Mouse (Mus musculus): ENCODE measurements around the gene Dynlrb2. TPM values are rescaled to one million over a fixed set of nuclear protein-coding genes. Genes with fewer than 3 reads are reported as not detected.

Gene Dynlrb2
- polyA plus RNA-seq, 1 experiment from 2014 or later, result 9.1 TPM

DNA sequence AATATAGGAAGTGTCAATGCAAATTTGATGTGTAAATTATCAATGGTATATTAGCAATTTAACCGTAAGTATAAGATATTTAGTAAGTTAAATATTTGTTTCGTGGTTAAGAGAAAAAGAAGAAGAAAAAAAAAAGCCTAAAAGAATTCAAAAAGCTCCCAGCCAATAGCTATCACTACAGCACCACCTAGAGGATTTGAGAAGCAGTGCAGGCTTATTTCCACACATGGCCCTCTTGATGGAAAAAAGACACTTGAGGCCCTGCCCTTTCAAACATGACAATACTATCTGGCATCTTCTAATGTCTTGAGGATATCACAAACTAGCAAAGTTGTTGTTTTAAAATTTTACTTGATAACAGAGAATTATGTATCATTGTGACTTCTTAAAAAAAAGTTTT lies 20.7 kb upstream of the Dynlrb2 start:
- 33% methylated on average over 2 of the region's 2 CpGs for WGBS

DNA sequence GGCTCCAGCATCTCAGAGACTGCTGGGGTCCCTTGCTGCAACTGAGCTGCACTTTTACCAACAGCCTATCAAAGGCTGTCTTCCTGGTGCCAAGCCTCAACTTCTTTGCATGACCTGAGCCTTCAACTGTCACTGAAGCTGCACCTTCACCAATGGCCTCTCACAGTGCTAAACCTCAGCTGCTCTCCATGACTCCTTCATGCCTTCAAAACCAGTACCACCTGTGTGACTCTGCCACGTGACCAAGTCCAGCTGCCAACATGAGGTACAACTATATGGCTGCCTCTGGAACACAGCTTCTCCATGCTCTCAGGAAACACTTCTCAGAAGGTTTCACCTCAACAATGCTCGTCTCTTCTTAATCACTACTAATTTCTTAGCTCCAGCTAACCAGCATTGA lies 16.2 kb upstream of the Dynlrb2 start:
- H3K4me3 ChIP-seq (ENCODE audit: low read depth, low read length), result no peak overlapping the region
- H3K27ac ChIP-seq (ENCODE audit: low read depth, low read length), result no peak overlapping the region
- no peak overlapping the region for H3K9ac ChIP-seq (replicated peaks; ENCODE audit: low read depth, low read length)
- H3K27me3 ChIP-seq (ENCODE audit: control insufficient read depth, insufficient read depth, low read length), result no peaks in the 10 kb centered on the region
- no peak for ATAC-seq (ENCODE audit: low read depth)
- H3K9me3 ChIP-seq (ENCODE audit: control insufficient read depth, low read length), result no peaks in the 10 kb centered on the region
- no peaks in the 10 kb centered on the region for H3K4me1 ChIP-seq (ENCODE audit: control insufficient read depth, insufficient read depth, low read length)
- no peak overlapping the region for H3K4me2 ChIP-seq (ENCODE audit: low read depth, low read length)
- no peaks in the 10 kb centered on the region for H3K36me3 ChIP-seq (ENCODE audit: control insufficient read depth, insufficient read depth, low read length)
- WGBS, result 76% methylated on average over 2 of the region's 2 CpGs

More for the DNA sequence above, 20.7 kb upstream of the Dynlrb2 start:
- Histone ChIP-seq H3K4me1 (ENCODE audit: control insufficient read depth, insufficient read depth, low read length) (no peaks in the 10 kb centered on the region), H3K9ac (replicated peaks; ENCODE audit: low read depth, low read length) (no peak overlapping the region), H3K27me3 (ENCODE audit: control insufficient read depth, insufficient read depth, low read length) (no peaks in the 10 kb centered on the region; the same call in 1 of the 2 replicates), H3K36me3 (ENCODE audit: control insufficient read depth, insufficient read depth, low read length) (no peaks in the 10 kb centered on the region), H3K27ac (ENCODE audit: low read depth, low read length) (no peak overlapping the region), H3K4me2 (ENCODE audit: low read depth, low read length) (no peak overlapping the region), H3K4me3 (ENCODE audit: low read depth, low read length) (no peak overlapping the region), H3K9me3 (ENCODE audit: control insufficient read depth, low read length) (no peaks in the 10 kb centered on the region)
- ATAC-seq (ENCODE audit: low read depth), result no peak

DNA sequence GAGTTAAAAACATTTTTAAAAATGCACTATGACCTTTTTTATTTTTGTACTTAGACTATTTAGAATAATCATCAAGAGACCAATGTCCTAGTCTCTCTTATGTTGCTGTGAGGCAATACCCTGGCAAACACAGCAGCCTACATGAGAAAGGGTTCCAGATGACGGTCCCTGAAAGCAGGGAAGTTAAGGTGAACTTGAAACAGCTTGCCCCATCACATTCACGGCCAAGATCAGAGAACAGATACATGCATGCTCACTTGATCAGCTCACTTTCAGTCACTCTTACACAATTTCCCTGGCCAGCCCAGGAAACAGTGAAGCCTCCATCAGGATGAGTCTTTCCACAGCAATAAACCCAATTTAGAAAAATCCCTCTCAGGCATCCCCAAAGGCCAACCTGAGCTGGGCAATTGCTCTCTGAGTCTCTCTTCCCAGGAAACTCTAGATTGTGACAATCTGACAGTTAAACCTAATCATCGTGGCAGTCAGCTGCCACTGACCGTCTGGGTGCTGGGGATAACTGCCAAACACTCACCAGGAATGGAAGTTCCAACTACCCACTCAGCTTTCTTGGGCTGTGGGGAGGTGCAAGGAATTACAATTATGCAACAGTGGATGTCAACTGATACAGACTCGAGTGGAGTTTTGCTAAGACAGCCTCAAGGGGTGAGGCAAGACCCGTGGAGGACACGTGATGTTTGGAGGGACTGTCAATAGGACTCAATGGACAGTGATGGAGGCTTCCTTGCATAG lies 4.5 kb upstream of the Dynlrb2 start:
- ATAC-seq (ENCODE audit: low read depth), result no peak
- H3K9me3 ChIP-seq (ENCODE audit: control insufficient read depth, low read length), result no peaks in the 10 kb centered on the region
- WGBS, result 89% methylated on average over 7 of the region's 7 CpGs

DNA sequence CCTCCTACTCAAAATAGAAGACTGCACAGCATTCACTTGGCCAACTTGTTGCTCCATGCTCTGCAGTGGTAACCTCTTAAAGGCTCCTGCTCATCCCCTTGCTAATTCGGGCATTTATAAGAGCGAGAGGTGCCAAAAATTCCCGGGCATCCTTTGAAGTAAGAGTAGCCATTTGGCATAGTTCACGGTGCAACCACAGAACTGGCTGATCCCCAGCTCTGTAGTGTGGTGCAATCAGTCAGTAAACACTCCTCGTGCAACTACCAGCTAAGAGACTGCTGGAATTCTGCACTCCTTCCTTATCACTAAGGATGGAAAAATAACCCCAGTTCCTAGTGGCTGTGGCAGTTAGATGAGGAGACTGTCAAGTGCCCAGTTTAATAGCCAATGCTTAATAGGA lies 3.9 kb downstream of the Dynlrb2 start:
- ATAC-seq (ENCODE audit: low read depth), result no peak
- Histone ChIP-seq H3K36me3 (ENCODE audit: control insufficient read depth, insufficient read depth, low read length) (no peaks in the 10 kb centered on the region), H3K27me3 (ENCODE audit: control insufficient read depth, insufficient read depth, low read length) (no peaks in the 10 kb centered on the region), H3K4me3 (ENCODE audit: low read depth, low read length) (no peak overlapping the region), H3K27ac (ENCODE audit: low read depth, low read length) (no peak overlapping the region), H3K4me1 (ENCODE audit: control insufficient read depth, insufficient read depth, low read length) (no peaks in the 10 kb centered on the region; the same call in 1 of the 2 replicates), H3K9me3 (ENCODE audit: control insufficient read depth, low read length) (no peaks in the 10 kb centered on the region), H3K4me2 (ENCODE audit: low read depth, low read length) (no peak overlapping the region), H3K9ac (replicated peaks; ENCODE audit: low read depth, low read length) (no peak overlapping the region)
- 83% methylated on average over 5 of the region's 5 CpGs for WGBS

More for the DNA sequence above, 4.5 kb upstream of the Dynlrb2 start:
- Histone ChIP-seq H3K9ac (replicated peaks; ENCODE audit: low read depth, low read length) (no peak overlapping the region), H3K36me3 (ENCODE audit: control insufficient read depth, insufficient read depth, low read length) (no peaks in the 10 kb centered on the region), H3K4me3 (ENCODE audit: low read depth, low read length) (no peak overlapping the region), H3K27ac (ENCODE audit: low read depth, low read length) (no peak overlapping the region), H3K4me1 (ENCODE audit: control insufficient read depth, insufficient read depth, low read length) (no peaks in the 10 kb centered on the region; the same call in 1 of the 2 replicates), H3K4me2 (ENCODE audit: low read depth, low read length) (no peak overlapping the region), H3K27me3 (ENCODE audit: control insufficient read depth, insufficient read depth, low read length) (no peaks in the 10 kb centered on the region)

DNA sequence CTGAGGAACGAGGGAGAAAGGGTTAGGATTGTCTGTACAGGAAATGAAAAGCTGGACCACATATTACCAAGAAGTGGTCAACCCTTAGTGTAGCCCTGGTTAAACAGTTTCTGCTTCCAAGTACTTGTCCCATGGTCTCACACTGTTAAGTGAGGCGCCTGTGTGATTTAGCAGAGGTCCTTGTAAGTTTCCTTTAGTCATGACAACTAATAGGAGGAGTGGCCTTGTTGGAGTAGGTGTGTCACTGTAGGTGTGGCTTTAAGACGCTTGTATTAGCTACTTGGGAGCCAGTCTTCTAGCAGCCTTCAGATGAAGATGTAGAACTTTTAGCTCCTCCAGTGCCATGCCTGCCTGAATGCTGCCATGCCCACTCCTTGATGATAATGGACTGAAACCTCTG lies 4.5 kb downstream of the Dynlrb2 start:
- H3K36me3 ChIP-seq (ENCODE audit: control insufficient read depth, insufficient read depth, low read length), result no peaks in the 10 kb centered on the region
- H3K27me3 ChIP-seq (ENCODE audit: control insufficient read depth, insufficient read depth, low read length), result no peaks in the 10 kb centered on the region
- no peak overlapping the region for H3K4me2 ChIP-seq (ENCODE audit: low read depth, low read length)
- no peak overlapping the region for H3K4me3 ChIP-seq (ENCODE audit: low read depth, low read length)
- ATAC-seq (ENCODE audit: low read depth), result no peak
- H3K9me3 ChIP-seq (ENCODE audit: control insufficient read depth, low read length), result no peaks in the 10 kb centered on the region
- 72% methylated on average over 3 of the region's 3 CpGs for WGBS
- H3K9ac ChIP-seq (replicated peaks; ENCODE audit: low read depth, low read length), result no peak overlapping the region
- no peaks in the 10 kb centered on the region; the same call in 1 of the 2 replicates for H3K4me1 ChIP-seq (ENCODE audit: control insufficient read depth, insufficient read depth, low read length)
- no peak overlapping the region for H3K27ac ChIP-seq (ENCODE audit: low read depth, low read length)

DNA sequence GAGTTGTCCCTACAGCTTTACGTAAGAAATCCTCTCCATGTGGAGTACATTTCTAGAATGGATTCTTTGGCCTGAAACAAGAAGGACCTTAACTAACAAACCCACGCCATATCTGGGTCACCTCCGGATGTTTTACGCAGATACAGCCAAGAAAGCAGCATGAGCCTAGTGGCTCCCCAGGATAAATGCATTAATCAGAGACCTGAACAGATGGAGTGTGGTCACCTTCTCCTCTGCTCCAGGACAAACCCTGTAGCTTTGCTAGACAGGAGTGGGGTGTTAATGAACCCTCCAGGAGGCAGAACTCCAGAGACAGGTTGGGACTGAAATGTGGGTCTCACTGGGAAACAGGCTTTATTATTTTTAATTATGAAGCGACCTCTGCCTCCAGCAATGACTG lies 14.9 kb downstream of the Dynlrb2 start:
- Histone ChIP-seq H3K27me3 (ENCODE audit: control insufficient read depth, insufficient read depth, low read length) (no peaks in the 10 kb centered on the region), H3K4me3 (ENCODE audit: low read depth, low read length) (no peak overlapping the region), H3K9ac (replicated peaks; ENCODE audit: low read depth, low read length) (no peak overlapping the region), H3K4me1 (ENCODE audit: control insufficient read depth, insufficient read depth, low read length) (no peaks in the 10 kb centered on the region), H3K9me3 (ENCODE audit: control insufficient read depth, low read length) (no peaks in the 10 kb centered on the region), H3K27ac (ENCODE audit: low read depth, low read length) (no peak overlapping the region), H3K4me2 (ENCODE audit: low read depth, low read length) (no peak overlapping the region), H3K36me3 (ENCODE audit: control insufficient read depth, insufficient read depth, low read length) (no peaks in the 10 kb centered on the region)
- WGBS, result 81% methylated on average over 5 of the region's 5 CpGs
- ATAC-seq (ENCODE audit: low read depth), result no peak

DNA sequence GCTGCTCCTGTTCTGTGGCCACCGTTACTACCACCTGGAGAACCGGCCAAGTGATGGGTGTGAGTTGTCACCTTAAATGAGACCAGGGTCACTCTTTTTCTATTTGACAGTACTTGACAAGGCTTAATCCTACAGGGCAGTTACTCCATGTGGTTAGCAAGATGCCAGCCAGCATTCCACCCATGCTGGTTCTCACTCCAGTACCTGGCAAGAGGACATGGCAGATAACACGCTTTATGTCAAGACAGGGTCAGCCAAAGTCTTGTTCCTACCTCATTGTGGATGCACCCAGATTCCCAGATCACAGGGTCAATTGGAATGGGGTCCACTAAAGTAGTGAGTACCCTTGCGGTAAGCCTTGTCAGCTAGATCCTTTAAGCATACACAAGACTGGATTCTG lies 16.4 kb downstream of the Dynlrb2 start:
- no peak overlapping the region for H3K27ac ChIP-seq (ENCODE audit: low read depth, low read length)
- 95% methylated on average over 4 of the region's 4 CpGs for WGBS
- ATAC-seq (ENCODE audit: low read depth), result no peak
- H3K9ac ChIP-seq (replicated peaks; ENCODE audit: low read depth, low read length), result no peak overlapping the region
- H3K27me3 ChIP-seq (ENCODE audit: control insufficient read depth, insufficient read depth, low read length), result no peaks in the 10 kb centered on the region
- no peak overlapping the region for H3K4me2 ChIP-seq (ENCODE audit: low read depth, low read length)
- H3K4me1 ChIP-seq (ENCODE audit: control insufficient read depth, insufficient read depth, low read length), result no peaks in the 10 kb centered on the region
- no peak overlapping the region for H3K4me3 ChIP-seq (ENCODE audit: low read depth, low read length)
- H3K36me3 ChIP-seq (ENCODE audit: control insufficient read depth, insufficient read depth, low read length), result no peaks in the 10 kb centered on the region
- no peaks in the 10 kb centered on the region for H3K9me3 ChIP-seq (ENCODE audit: control insufficient read depth, low read length)

DNA sequence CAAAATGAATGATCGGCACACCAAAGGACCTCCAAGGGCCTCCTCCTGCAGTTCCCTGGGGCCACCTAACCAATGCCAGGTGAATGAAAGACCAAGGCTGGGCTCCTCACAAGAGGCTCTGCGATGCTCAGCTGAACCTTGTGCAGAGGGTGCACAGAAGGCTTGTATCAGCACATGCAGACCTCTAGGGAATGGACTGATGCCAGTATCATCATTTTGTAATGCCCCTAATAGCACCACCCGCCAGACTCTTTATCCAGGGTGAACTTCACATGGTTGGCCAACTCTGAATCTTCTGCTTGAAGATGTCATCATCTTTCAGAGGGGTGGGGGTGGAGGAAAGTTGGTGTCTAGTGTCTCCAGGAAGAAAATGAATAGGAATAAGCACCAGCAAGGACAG lies 16.9 kb downstream of the Dynlrb2 start:
- H3K36me3 ChIP-seq (ENCODE audit: control insufficient read depth, insufficient read depth, low read length), result no peaks in the 10 kb centered on the region
- H3K9me3 ChIP-seq (ENCODE audit: control insufficient read depth, low read length), result no peaks in the 10 kb centered on the region
- 95% methylated on average over 3 of the region's 3 CpGs for WGBS
- ATAC-seq (ENCODE audit: low read depth), result no peak
- H3K4me3 ChIP-seq (ENCODE audit: low read depth, low read length), result no peak overlapping the region
- no peaks in the 10 kb centered on the region for H3K27me3 ChIP-seq (ENCODE audit: control insufficient read depth, insufficient read depth, low read length)
- no peaks in the 10 kb centered on the region for H3K4me1 ChIP-seq (ENCODE audit: control insufficient read depth, insufficient read depth, low read length)
- no peak overlapping the region for H3K4me2 ChIP-seq (ENCODE audit: low read depth, low read length)
- H3K9ac ChIP-seq (replicated peaks; ENCODE audit: low read depth, low read length), result no peak overlapping the region
- no peak overlapping the region for H3K27ac ChIP-seq (ENCODE audit: low read depth, low read length)

DNA sequence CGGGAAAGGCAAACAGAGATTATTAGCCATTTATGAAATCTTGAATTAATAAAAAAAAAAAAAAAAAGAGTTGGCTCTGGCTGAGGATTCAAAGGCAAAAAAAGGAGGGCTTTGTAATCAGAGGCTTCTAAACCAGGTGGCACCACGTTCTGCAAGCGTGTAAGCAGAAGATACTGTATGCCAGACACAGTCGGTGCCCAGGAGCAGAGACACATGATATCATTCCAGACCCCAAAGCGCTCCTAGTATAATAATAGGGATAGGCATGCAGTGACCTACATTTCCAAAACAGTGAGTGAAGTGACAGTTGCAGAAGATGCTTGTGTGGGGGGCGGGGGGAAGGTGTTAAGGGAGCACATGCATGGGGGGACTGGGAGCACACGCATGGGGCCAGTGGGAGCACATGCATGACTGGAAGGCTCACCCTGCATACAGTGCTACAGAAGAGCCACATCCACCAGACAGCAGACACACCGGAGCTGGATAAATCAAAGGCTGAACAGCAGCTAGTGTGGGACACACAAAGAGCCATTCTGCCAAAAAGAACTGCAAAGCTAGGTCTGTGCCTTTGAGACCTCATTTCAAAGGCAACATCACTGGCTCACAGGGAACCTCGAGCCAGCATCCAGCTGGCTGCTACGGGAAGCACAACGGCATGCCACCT lies 17.5 kb downstream of the Dynlrb2 start:
- Histone ChIP-seq H3K36me3 (ENCODE audit: control insufficient read depth, insufficient read depth, low read length) (no peaks in the 10 kb centered on the region), H3K9ac (replicated peaks; ENCODE audit: low read depth, low read length) (no peak overlapping the region), H3K4me1 (ENCODE audit: control insufficient read depth, insufficient read depth, low read length) (no peaks in the 10 kb centered on the region), H3K27ac (ENCODE audit: low read depth, low read length) (no peak overlapping the region), H3K4me2 (ENCODE audit: low read depth, low read length) (no peak overlapping the region), H3K9me3 (ENCODE audit: control insufficient read depth, low read length) (no peaks in the 10 kb centered on the region), H3K27me3 (ENCODE audit: control insufficient read depth, insufficient read depth, low read length) (no peaks in the 10 kb centered on the region), H3K4me3 (ENCODE audit: low read depth, low read length) (no peak overlapping the region)
- WGBS, result 85% methylated on average over 11 of the region's 11 CpGs
- ATAC-seq (ENCODE audit: low read depth), result no peak
